Mouse (Mus musculus): ENCODE measurements around the gene Gm17545. TPM values are rescaled to one million over a fixed set of nuclear protein-coding genes. Genes with fewer than 3 reads are reported as not detected.
A peak's percentile ranks its signal among the peaks of the same experiment; 100 is the strongest.

The Gm17545 gene
- total and polyA plus RNA-seq, 3 experiments, result not detected

- no peaks in the 10 kb centered on the region for H3K9me3 ChIP-seq (replicated peaks)
- no peak for ATAC-seq (ENCODE audit: extremely low read depth, insufficient number of reproducible peaks, low FRiP score, poor library complexity, severe bottlenecking)
- no peak overlapping the region for H3K4me3 ChIP-seq (ENCODE audit: low read depth, low read length)
- no peak for DNase-seq (ENCODE audit: low spot score)
- no peak for TF ChIP-seq TAL1 (conservative IDR thresholded peaks at IDR 0.05; ENCODE audit: low read depth, low read length)
- TF ChIP-seq CTCF (IDR thresholded peaks at IDR 0.05; ENCODE audit: low read depth, low read length), result no peak
- TF ChIP-seq GATA1 (IDR thresholded peaks at IDR 0.05; ENCODE audit: borderline replicate concordance, low read length), result no peak
- TF ChIP-seq GATA2 (IDR thresholded peaks at IDR 0.05; ENCODE audit: borderline replicate concordance, low read depth, low read length), result no peak
- TF ChIP-seq POLR2AphosphoS5 (IDR thresholded peaks at IDR 0.05; ENCODE audit: insufficient replicate concordance, low read depth, low read length), result no peak
- no peaks in the 10 kb centered on the region for H3K27me3 ChIP-seq (ENCODE audit: insufficient read depth, low read length)
- H3K36me3 ChIP-seq (replicated peaks), result peaks cover 51% of the 10 kb centered on the region
- H3K4me1 ChIP-seq (ENCODE audit: insufficient read depth, low read depth, low read length), result peaks cover 6% of the 10 kb centered on the region
Observed at GRCm38 (mm10) chr9:22433221-22433620, 20.9 kb upstream of the Gm17545 start.

- Histone ChIP-seq H3K4me1 (ENCODE audit: insufficient read depth, low read depth, low read length) (no peaks in the 10 kb centered on the region), H3K4me3 (ENCODE audit: low read depth, low read length) (no peak overlapping the region), H3K27me3 (ENCODE audit: insufficient read depth, low read length) (no peaks in the 10 kb centered on the region), H3K36me3 (replicated peaks) (peaks cover 57% of the 10 kb centered on the region), H3K9me3 (replicated peaks) (no peaks in the 10 kb centered on the region)
- DNase-seq (ENCODE audit: low spot score), result no peak
- ATAC-seq (ENCODE audit: extremely low read depth, insufficient number of reproducible peaks, low FRiP score, poor library complexity, severe bottlenecking), result no peak
- TF ChIP-seq TAL1 (conservative IDR thresholded peaks at IDR 0.05; ENCODE audit: low read depth, low read length) (no peak), GATA2 (IDR thresholded peaks at IDR 0.05; ENCODE audit: borderline replicate concordance, low read depth, low read length) (no peak), POLR2AphosphoS5 (IDR thresholded peaks at IDR 0.05; ENCODE audit: insufficient replicate concordance, low read depth, low read length) (no peak), CTCF (IDR thresholded peaks at IDR 0.05; ENCODE audit: low read depth, low read length) (no peak), GATA1 (IDR thresholded peaks at IDR 0.05; ENCODE audit: borderline replicate concordance, low read length) (no peak)
Observed at GRCm38 (mm10) chr9:22434101-22434500, 20.0 kb upstream of the Gm17545 start.

- no peaks in the 10 kb centered on the region for H3K9me3 ChIP-seq (replicated peaks)
Observed at GRCm38 (mm10) chr9:22438826-22439225, 15.3 kb upstream of the Gm17545 start.

GRCm38 (mm10) chr9:22443157-22443556 lies 10.9 kb upstream of the Gm17545 start:
- H3K9me3 ChIP-seq (replicated peaks), result no peaks in the 10 kb centered on the region
- DNase-seq (ENCODE audit: low spot score) (no peak), ATAC-seq (ENCODE audit: extremely low read depth, insufficient number of reproducible peaks, low FRiP score, poor library complexity, severe bottlenecking) (no peak)
- TF ChIP-seq TAL1 (conservative IDR thresholded peaks at IDR 0.05; ENCODE audit: low read depth, low read length), result no peak
- peaks cover 14% of the 10 kb centered on the region for H3K4me1 ChIP-seq (ENCODE audit: insufficient read depth, low read depth, low read length)
- peaks cover 75% of the 10 kb centered on the region for H3K36me3 ChIP-seq (replicated peaks)
- H3K4me3 ChIP-seq (ENCODE audit: low read depth, low read length), result no peak overlapping the region
- H3K27me3 ChIP-seq (ENCODE audit: insufficient read depth, low read length), result no peaks in the 10 kb centered on the region

More at GRCm38 (mm10) chr9:22438826-22439225, 15.3 kb upstream of the Gm17545 start:
- ATAC-seq (ENCODE audit: extremely low read depth, insufficient number of reproducible peaks, low FRiP score, poor library complexity, severe bottlenecking) (no peak), DNase-seq (ENCODE audit: low spot score) (no peak)
- Histone ChIP-seq H3K27me3 (ENCODE audit: insufficient read depth, low read length) (no peaks in the 10 kb centered on the region), H3K36me3 (replicated peaks) (peaks cover 66% of the 10 kb centered on the region), H3K4me1 (ENCODE audit: insufficient read depth, low read depth, low read length) (peaks cover 7% of the 10 kb centered on the region), H3K4me3 (ENCODE audit: low read depth, low read length) (no peak overlapping the region)
- TF ChIP-seq CTCF (IDR thresholded peaks at IDR 0.05; ENCODE audit: low read depth, low read length) (no peak), TAL1 (conservative IDR thresholded peaks at IDR 0.05; ENCODE audit: low read depth, low read length) (no peak), POLR2AphosphoS5 (IDR thresholded peaks at IDR 0.05; ENCODE audit: insufficient replicate concordance, low read depth, low read length) (no peak), GATA2 (IDR thresholded peaks at IDR 0.05; ENCODE audit: borderline replicate concordance, low read depth, low read length) (no peak), GATA1 (IDR thresholded peaks at IDR 0.05; ENCODE audit: borderline replicate concordance, low read length) (no peak)

GRCm38 (mm10) chr9:22445123-22445522 lies 9.0 kb upstream of the Gm17545 start:
- ATAC-seq (ENCODE audit: extremely low read depth, insufficient number of reproducible peaks, low FRiP score, poor library complexity, severe bottlenecking), result no peak
- peaks cover 26% of the 10 kb centered on the region for H3K4me1 ChIP-seq (ENCODE audit: insufficient read depth, low read depth, low read length)
- TF ChIP-seq POLR2AphosphoS5 (IDR thresholded peaks at IDR 0.05; ENCODE audit: insufficient replicate concordance, low read depth, low read length) (peak; percentile 55; the same call in 1 of the 2 replicates), TAL1 (conservative IDR thresholded peaks at IDR 0.05; ENCODE audit: low read depth, low read length) (no peak), CTCF (IDR thresholded peaks at IDR 0.05; ENCODE audit: low read depth, low read length) (no peak), GATA1 (IDR thresholded peaks at IDR 0.05; ENCODE audit: borderline replicate concordance, low read length) (no peak), GATA2 (IDR thresholded peaks at IDR 0.05; ENCODE audit: borderline replicate concordance, low read depth, low read length) (no peak)
- peaks cover 82% of the 10 kb centered on the region for H3K36me3 ChIP-seq (replicated peaks)
- no peak overlapping the region for H3K4me3 ChIP-seq (ENCODE audit: low read depth, low read length)
- no peaks in the 10 kb centered on the region for H3K9me3 ChIP-seq (replicated peaks)
- no peaks in the 10 kb centered on the region for H3K27me3 ChIP-seq (ENCODE audit: insufficient read depth, low read length)
- no peak for DNase-seq (ENCODE audit: low spot score)

GRCm38 (mm10) chr9:22447213-22447612 lies 6.9 kb upstream of the Gm17545 start:
- Histone ChIP-seq H3K36me3 (replicated peaks) (peaks cover 86% of the 10 kb centered on the region), H3K4me3 (ENCODE audit: low read depth, low read length) (no peak overlapping the region), H3K4me1 (ENCODE audit: insufficient read depth, low read depth, low read length) (peaks cover 34% of the 10 kb centered on the region), H3K9me3 (replicated peaks) (no peaks in the 10 kb centered on the region), H3K27me3 (ENCODE audit: insufficient read depth, low read length) (no peaks in the 10 kb centered on the region)
- no peak for TF ChIP-seq POLR2AphosphoS5 (IDR thresholded peaks at IDR 0.05; ENCODE audit: insufficient replicate concordance, low read depth, low read length)
- no peak for TF ChIP-seq TAL1 (conservative IDR thresholded peaks at IDR 0.05; ENCODE audit: low read depth, low read length)
- TF ChIP-seq GATA1 (IDR thresholded peaks at IDR 0.05; ENCODE audit: borderline replicate concordance, low read length), result no peak
- TF ChIP-seq GATA2 (IDR thresholded peaks at IDR 0.05; ENCODE audit: borderline replicate concordance, low read depth, low read length), result no peak
- no peak for TF ChIP-seq CTCF (IDR thresholded peaks at IDR 0.05; ENCODE audit: low read depth, low read length)
- ATAC-seq (ENCODE audit: extremely low read depth, insufficient number of reproducible peaks, low FRiP score, poor library complexity, severe bottlenecking) (no peak), DNase-seq (ENCODE audit: low spot score) (no peak)

GRCm38 (mm10) chr9:22448420-22448819 lies 5.7 kb upstream of the Gm17545 start:
- DNase-seq (ENCODE audit: low spot score) (no peak), ATAC-seq (ENCODE audit: extremely low read depth, insufficient number of reproducible peaks, low FRiP score, poor library complexity, severe bottlenecking) (no peak)
- no peaks in the 10 kb centered on the region for H3K27me3 ChIP-seq (ENCODE audit: insufficient read depth, low read length)
- peaks cover 44% of the 10 kb centered on the region for H3K4me1 ChIP-seq (ENCODE audit: insufficient read depth, low read depth, low read length)
- peaks cover 92% of the 10 kb centered on the region for H3K36me3 ChIP-seq (replicated peaks)
- H3K9me3 ChIP-seq (replicated peaks), result no peaks in the 10 kb centered on the region
- no peak for TF ChIP-seq POLR2AphosphoS5 (IDR thresholded peaks at IDR 0.05; ENCODE audit: insufficient replicate concordance, low read depth, low read length)
- no peak for TF ChIP-seq CTCF (IDR thresholded peaks at IDR 0.05; ENCODE audit: low read depth, low read length)
- no peak for TF ChIP-seq GATA2 (IDR thresholded peaks at IDR 0.05; ENCODE audit: borderline replicate concordance, low read depth, low read length)
- TF ChIP-seq GATA1 (IDR thresholded peaks at IDR 0.05; ENCODE audit: borderline replicate concordance, low read length), result no peak
- no peak for TF ChIP-seq TAL1 (conservative IDR thresholded peaks at IDR 0.05; ENCODE audit: low read depth, low read length)
- H3K4me3 ChIP-seq (ENCODE audit: low read depth, low read length), result no peak overlapping the region

Data from G1E (cell line).